Mouse (Mus musculus): ENCODE measurements around the gene Pias3. TPM values are rescaled to one million over a fixed set of nuclear protein-coding genes. Genes with fewer than 3 reads are reported as not detected.

The Pias3 gene
- polyA plus RNA-seq, 1 experiment, result 31.8 TPM

- Histone ChIP-seq H3K4me1 (ENCODE audit: control insufficient read depth, insufficient read depth, low read length) (no peaks in the 10 kb centered on the region), H3K4me3 (ENCODE audit: low read depth, low read length) (no peak overlapping the region), H3K9me3 (replicated peaks; ENCODE audit: control insufficient read depth, insufficient read depth, low read length, poor library complexity, severe bottlenecking) (no peaks in the 10 kb centered on the region), H3K27me3 (ENCODE audit: control insufficient read depth, insufficient read depth, low read length, poor library complexity, severe bottlenecking) (no peaks in the 10 kb centered on the region), H3K9ac (ENCODE audit: low read depth, poor library complexity, severe bottlenecking) (no peak overlapping the region), H3K27ac (ENCODE audit: insufficient read depth, low read length) (no peak overlapping the region), H3K36me3 (ENCODE audit: control insufficient read depth, insufficient read depth, low read length, poor library complexity, severe bottlenecking) (no peaks in the 10 kb centered on the region)
- TF ChIP-seq POLR2A (IDR thresholded peaks at IDR 0.05; ENCODE audit: insufficient read depth, low read length) (no peak), EP300 (IDR thresholded peaks at IDR 0.05; ENCODE audit: insufficient read depth, low read depth, low read length) (no peak), CTCF (IDR thresholded peaks at IDR 0.05; ENCODE audit: low read depth, low read length) (no peak)
These were observed 29.3 kb upstream of the Pias3 start for GRCm38 (mm10) chr3:96666916-96667315.

- TF ChIP-seq EP300 (IDR thresholded peaks at IDR 0.05; ENCODE audit: insufficient read depth, low read depth, low read length), result no peak
- TF ChIP-seq CTCF (IDR thresholded peaks at IDR 0.05; ENCODE audit: low read depth, low read length), result peak; percentile 50
- no peak for TF ChIP-seq POLR2A (IDR thresholded peaks at IDR 0.05; ENCODE audit: insufficient read depth, low read length)
- no peaks in the 10 kb centered on the region for H3K36me3 ChIP-seq (ENCODE audit: control insufficient read depth, insufficient read depth, low read length, poor library complexity, severe bottlenecking)
These were observed 28.9 kb upstream of the Pias3 start for GRCm38 (mm10) chr3:96667316-96667715.

DNA sequence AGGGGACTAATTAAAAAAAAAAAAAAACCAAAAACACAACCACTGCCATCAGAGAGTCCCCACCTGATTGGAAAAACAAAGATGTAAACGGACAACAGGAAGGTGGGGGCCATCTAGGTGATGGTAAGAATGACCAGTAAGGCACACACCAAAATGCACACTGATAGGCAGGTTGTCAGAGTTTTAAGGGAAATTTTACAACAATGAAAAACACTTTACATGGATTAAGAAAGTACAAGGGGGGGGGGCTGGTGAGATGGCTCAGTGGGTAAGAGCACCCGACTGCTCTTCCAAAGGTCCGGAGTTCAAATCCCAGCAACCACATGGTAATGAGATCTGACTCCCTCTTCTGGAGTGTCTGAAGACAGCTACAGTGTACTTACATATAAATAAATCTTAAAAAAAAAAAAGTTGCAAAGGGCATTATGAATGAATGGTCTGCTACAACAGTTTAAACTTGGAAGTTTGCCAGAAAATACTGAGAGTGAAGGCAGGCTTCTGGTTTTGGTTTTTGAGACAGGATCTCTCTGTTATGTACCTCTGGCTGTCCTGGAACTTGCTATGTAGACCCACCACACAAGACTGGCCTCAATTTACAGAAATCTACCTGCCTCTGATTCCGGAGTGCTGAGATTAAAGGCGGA lies 27.6 kb upstream of the Pias3 start:
- Histone ChIP-seq H3K27me3 (ENCODE audit: control insufficient read depth, insufficient read depth, low read length, poor library complexity, severe bottlenecking) (no peaks in the 10 kb centered on the region), H3K36me3 (ENCODE audit: control insufficient read depth, insufficient read depth, low read length, poor library complexity, severe bottlenecking) (no peaks in the 10 kb centered on the region), H3K9ac (ENCODE audit: low read depth, poor library complexity, severe bottlenecking) (no peak overlapping the region), H3K4me1 (ENCODE audit: control insufficient read depth, insufficient read depth, low read length) (peaks cover 9% of the 10 kb centered on the region), H3K27ac (ENCODE audit: insufficient read depth, low read length) (no peak overlapping the region), H3K9me3 (replicated peaks; ENCODE audit: control insufficient read depth, insufficient read depth, low read length, poor library complexity, severe bottlenecking) (no peaks in the 10 kb centered on the region), H3K4me3 (ENCODE audit: low read depth, low read length) (no peak overlapping the region)
- TF ChIP-seq CTCF (IDR thresholded peaks at IDR 0.05; ENCODE audit: low read depth, low read length), result no peak
- no peak for TF ChIP-seq POLR2A (IDR thresholded peaks at IDR 0.05; ENCODE audit: insufficient read depth, low read length)
- no peak for TF ChIP-seq EP300 (IDR thresholded peaks at IDR 0.05; ENCODE audit: insufficient read depth, low read depth, low read length)

More at GRCm38 (mm10) chr3:96667316-96667715, 28.9 kb upstream of the Pias3 start:
- H3K9me3 ChIP-seq (replicated peaks; ENCODE audit: control insufficient read depth, insufficient read depth, low read length, poor library complexity, severe bottlenecking), result no peaks in the 10 kb centered on the region
- H3K4me1 ChIP-seq (ENCODE audit: control insufficient read depth, insufficient read depth, low read length), result peaks cover 2% of the 10 kb centered on the region
- no peaks in the 10 kb centered on the region for H3K27me3 ChIP-seq (ENCODE audit: control insufficient read depth, insufficient read depth, low read length, poor library complexity, severe bottlenecking)
- H3K27ac ChIP-seq (ENCODE audit: insufficient read depth, low read length), result no peak overlapping the region
- no peak overlapping the region for H3K4me3 ChIP-seq (ENCODE audit: low read depth, low read length)
- no peak overlapping the region for H3K9ac ChIP-seq (ENCODE audit: low read depth, poor library complexity, severe bottlenecking)

DNA sequence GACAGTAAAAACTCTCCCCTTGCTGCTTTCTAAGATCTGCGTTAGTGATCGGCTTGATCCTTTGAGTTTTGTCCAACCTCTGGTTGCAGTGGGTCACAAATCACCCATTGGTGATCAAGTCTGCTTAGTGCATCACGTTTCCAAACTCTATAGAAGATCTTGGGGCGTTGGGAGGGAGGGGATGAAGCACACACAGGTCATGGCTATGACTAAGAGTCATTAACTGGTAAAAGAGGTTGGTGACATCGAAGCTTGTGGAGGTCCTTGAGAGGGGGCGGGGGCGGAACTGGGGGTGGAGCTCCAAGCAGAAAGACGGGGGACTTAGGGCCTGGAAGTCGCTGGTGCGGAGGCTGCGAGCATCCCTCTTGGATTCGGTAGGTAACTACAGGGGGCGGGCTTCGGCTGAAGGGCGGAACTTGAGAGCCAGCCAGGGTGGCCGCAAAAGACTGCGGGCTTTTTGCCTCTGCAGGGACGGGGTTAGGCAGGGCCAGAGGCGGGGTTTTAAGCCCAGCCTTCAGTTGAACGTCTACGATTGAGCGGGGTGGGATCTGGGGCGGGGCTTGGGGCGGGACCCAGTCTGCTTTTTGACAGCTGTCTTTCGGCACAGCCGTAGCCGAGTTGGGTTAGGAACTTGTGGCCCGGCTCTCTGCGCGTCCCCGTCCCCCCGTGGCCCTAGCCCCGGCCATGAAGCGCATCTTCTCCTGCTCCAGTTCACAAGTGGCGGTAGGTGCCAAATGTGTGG lies 26.3 kb upstream of the Pias3 start, which contains the start of gene Ankrd35:
TSS of gene Ankrd35 (plus strand) at position 405 of the 742 bp plus-strand sequence.
- no peaks in the 10 kb centered on the region for H3K27me3 ChIP-seq (ENCODE audit: control insufficient read depth, insufficient read depth, low read length, poor library complexity, severe bottlenecking)
- no peaks in the 10 kb centered on the region for H3K36me3 ChIP-seq (ENCODE audit: control insufficient read depth, insufficient read depth, low read length, poor library complexity, severe bottlenecking)
- no peak within 1 kb of the TSS for H3K9ac ChIP-seq (ENCODE audit: low read depth, poor library complexity, severe bottlenecking)
- TF ChIP-seq EP300 (IDR thresholded peaks at IDR 0.05; ENCODE audit: insufficient read depth, low read depth, low read length), result peak; percentile 13; the same call in 1 of the 2 replicates
- peak; percentile 17 for TF ChIP-seq CTCF (IDR thresholded peaks at IDR 0.05; ENCODE audit: low read depth, low read length)
- no peak for TF ChIP-seq POLR2A (IDR thresholded peaks at IDR 0.05; ENCODE audit: insufficient read depth, low read length)
- peak within 1 kb of the TSS; percentile 61 for H3K4me3 ChIP-seq (ENCODE audit: low read depth, low read length)
- peak within 1 kb of the TSS; percentile 55 for H3K27ac ChIP-seq (ENCODE audit: insufficient read depth, low read length)
- H3K9me3 ChIP-seq (replicated peaks; ENCODE audit: control insufficient read depth, insufficient read depth, low read length, poor library complexity, severe bottlenecking), result no peaks in the 10 kb centered on the region
- H3K4me1 ChIP-seq (ENCODE audit: control insufficient read depth, insufficient read depth, low read length), result peaks cover 12% of the 10 kb centered on the region

GRCm38 (mm10) chr3:96671519-96671918 lies 24.7 kb upstream of the Pias3 start:
- H3K27ac ChIP-seq (ENCODE audit: insufficient read depth, low read length), result no peak overlapping the region
- TF ChIP-seq CTCF (IDR thresholded peaks at IDR 0.05; ENCODE audit: low read depth, low read length) (no peak), POLR2A (IDR thresholded peaks at IDR 0.05; ENCODE audit: insufficient read depth, low read length) (no peak), EP300 (IDR thresholded peaks at IDR 0.05; ENCODE audit: insufficient read depth, low read depth, low read length) (no peak)
- no peak overlapping the region for H3K4me3 ChIP-seq (ENCODE audit: low read depth, low read length)
- H3K36me3 ChIP-seq (ENCODE audit: control insufficient read depth, insufficient read depth, low read length, poor library complexity, severe bottlenecking), result no peaks in the 10 kb centered on the region
- H3K9me3 ChIP-seq (replicated peaks; ENCODE audit: control insufficient read depth, insufficient read depth, low read length, poor library complexity, severe bottlenecking), result no peaks in the 10 kb centered on the region
- H3K9ac ChIP-seq (ENCODE audit: low read depth, poor library complexity, severe bottlenecking), result no peak overlapping the region
- H3K4me1 ChIP-seq (ENCODE audit: control insufficient read depth, insufficient read depth, low read length), result peaks cover 12% of the 10 kb centered on the region
- H3K27me3 ChIP-seq (ENCODE audit: control insufficient read depth, insufficient read depth, low read length, poor library complexity, severe bottlenecking), result no peaks in the 10 kb centered on the region

DNA sequence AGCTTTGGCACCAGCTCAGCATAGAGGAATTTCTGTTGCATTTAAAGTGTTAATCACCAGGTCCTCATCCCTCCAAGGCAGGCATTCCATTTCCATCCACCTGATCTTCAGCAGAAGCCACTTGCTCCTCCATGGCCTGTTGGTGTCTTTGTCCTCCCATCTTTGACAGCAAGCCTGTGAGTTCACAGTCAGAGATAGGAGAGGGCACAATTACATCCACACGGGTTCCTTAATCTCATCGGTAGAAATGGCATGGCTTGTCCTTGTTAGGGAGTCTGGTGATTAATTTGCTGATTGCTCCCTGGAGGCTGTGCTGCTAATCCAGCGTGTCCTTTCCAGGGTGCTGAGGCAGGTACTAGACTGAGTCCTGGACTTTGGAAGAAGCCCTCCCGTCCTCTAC lies 22.7 kb upstream of the Pias3 start:
- Histone ChIP-seq H3K9ac (ENCODE audit: low read depth, poor library complexity, severe bottlenecking) (no peak overlapping the region), H3K4me3 (ENCODE audit: low read depth, low read length) (no peak overlapping the region), H3K27me3 (ENCODE audit: control insufficient read depth, insufficient read depth, low read length, poor library complexity, severe bottlenecking) (no peaks in the 10 kb centered on the region), H3K4me1 (ENCODE audit: control insufficient read depth, insufficient read depth, low read length) (peaks cover 12% of the 10 kb centered on the region), H3K9me3 (replicated peaks; ENCODE audit: control insufficient read depth, insufficient read depth, low read length, poor library complexity, severe bottlenecking) (no peaks in the 10 kb centered on the region), H3K27ac (ENCODE audit: insufficient read depth, low read length) (peak overlapping the region; percentile 99), H3K36me3 (ENCODE audit: control insufficient read depth, insufficient read depth, low read length, poor library complexity, severe bottlenecking) (no peaks in the 10 kb centered on the region)
- TF ChIP-seq CTCF (IDR thresholded peaks at IDR 0.05; ENCODE audit: low read depth, low read length), result no peak
- no peak for TF ChIP-seq POLR2A (IDR thresholded peaks at IDR 0.05; ENCODE audit: insufficient read depth, low read length)
- no peak for TF ChIP-seq EP300 (IDR thresholded peaks at IDR 0.05; ENCODE audit: insufficient read depth, low read depth, low read length)

Measured in ES-Bruce4 (cell line).